Mouse (Mus musculus) cerebellum, adult 18-20 months (tissue): Measurements from ENCODE around the gene Smg9.

Source experiments
- DNase-seq, 2 experiments: peaks; one replicate each; pipeline ENCODE4 v3.0.0; 2021

The Smg9 gene

DNA sequence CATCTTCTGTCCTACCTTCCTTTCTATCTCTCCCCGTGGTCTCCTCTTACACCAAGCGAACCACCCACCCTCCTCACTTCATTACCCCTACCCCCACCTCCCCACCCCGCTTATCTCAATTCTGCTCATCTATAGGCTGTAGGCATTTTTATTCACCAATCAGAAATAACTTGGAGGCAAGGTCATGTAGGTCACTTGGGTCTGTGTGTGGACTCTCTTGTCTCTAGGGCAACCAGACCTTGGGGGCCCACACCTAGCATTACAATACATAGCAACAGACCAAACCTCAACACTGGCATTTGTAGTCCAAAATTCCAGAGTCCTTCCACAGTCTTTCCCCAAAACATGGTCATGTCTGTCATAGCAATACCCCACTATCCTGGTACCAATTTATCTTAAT is 11.4 kb downstream of the Smg9 start:
- DNase-seq = no peak

DNA sequence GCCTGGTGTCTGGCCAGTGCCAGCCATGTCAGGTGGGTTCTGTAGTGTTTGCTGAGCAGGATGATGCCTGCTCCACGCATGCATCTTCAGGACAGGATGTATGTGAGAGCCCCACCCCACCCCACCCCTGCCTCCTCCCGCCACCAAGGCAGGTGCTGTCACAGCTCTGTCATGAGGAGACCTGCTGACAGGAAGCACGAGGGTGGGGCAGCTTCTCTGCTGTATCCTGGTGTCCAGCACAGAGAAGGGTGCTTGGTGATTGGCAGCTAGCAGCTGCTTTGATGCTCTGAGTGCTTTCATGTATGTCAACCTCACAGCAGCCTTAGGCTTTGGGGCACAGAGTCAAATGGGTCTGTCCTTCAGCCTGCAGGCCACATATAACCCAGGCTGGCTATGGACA is 14.2 kb downstream of the Smg9 start:
- no peak for DNase-seq

DNA sequence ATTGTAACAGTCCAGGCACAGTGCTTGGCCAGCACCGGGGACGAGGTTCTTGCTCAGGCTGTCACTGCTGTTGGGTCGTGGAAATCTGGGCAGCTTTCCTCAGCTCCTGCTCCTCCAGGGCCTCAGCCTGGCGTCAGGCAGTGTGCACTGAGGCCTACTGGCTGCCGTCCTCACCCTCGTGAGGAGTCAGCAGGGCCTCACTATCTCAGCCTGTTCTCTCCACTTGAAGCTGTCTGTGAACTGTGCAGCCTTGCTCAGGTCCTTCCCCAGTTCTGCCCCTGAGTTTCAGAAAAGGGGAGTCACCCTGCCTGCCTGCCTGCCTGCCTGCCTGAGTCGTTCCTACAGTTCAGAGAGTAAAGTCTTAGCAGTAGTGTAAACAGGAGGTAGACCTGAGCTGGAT is 15.8 kb downstream of the Smg9 start:
- no peak for DNase-seq

DNA sequence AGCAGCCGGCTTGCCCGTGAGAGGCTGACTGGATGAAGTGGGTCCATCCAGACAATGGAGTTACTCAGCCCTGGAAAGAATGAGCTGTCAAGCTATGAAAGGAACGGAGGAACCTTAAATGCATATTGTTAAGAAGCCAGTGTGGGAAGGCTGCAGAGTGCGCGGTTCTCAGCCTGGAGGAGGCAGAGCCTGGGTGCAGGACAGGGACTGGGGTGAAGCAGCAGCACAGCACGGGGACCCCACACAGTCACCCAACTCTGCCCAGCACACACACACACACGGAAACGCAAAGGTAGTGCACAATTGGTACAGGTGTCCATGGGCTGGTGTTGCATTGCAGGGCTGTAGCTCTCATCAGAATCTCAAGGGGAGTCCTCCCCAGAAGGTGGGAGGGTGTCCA is 20.2 kb downstream of the Smg9 start:
- DNase-seq = no peak

DNA sequence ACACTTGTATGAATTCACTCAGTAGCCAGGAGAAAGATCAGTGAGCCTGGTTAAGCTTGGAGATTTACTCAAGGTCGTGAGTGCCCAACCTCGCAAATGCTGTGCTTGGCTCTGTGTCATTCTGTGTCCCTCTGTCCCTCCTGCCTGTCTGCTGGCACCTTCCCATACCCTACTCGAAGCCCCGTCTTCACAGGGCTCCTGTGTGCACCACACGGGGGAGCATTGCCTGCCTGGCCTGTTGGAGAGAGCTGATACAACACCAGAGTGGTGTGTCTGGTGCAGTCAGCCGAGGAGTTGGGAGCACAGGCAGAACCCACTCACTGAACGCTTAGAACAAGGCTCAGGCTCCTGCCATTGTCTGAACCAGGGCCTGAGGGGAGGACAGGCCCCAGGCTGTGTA is 22.2 kb downstream of the Smg9 start:
- no peak for DNase-seq

DNA sequence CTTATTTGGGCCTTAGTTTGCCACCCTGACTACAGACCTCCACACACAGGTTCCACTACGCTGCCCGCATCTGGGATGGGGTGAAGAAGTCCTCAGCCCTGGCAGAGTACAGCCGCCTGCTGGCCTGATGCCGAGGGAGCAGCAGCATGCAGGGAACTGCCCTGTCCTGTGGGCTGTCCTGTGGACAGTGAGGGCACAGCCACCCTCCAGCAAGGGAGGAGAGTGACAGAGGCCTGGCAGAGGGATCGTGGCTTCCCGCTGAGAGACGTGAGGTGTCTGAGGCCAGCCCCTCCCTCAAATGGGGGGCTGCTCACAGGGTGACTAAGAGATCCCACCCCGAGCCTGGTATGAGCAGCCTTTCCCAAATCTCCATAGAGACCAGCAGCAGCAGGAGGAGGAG is 22.8 kb downstream of the Smg9 start:
- DNase-seq = peak; percentile 51 to 57

DNA sequence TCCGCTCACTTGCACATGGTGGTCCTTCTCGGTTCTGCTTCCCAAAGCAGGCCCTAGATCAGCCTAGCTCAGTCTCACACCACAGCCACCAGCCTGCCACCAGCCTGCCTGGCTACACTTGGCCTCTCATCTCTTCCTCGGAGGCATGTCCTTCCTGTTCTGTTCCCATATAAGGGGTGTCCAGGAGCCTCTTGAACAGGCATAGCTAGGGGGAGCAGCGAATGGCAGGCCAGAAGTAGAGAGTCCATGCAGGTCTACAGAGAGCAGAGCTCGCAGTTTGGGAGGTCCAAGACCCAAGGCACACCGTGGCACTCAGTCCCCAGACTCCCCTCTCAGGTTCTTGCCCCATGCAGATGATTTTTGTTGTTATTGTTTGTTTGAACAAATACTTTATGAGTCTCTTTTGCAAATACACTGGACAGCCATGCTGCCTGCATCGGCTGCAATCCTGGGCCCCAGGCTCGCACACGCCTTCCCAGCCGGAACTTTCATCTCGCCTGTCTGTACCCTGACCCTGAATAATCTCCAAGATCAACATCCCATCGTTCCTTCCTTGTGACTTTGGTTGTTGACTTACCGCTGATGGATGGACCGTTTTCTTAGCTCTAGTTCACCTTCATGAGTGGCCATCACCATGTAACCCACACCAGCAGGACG is 23.8 kb downstream of the Smg9 start:
- DNase-seq = no peak

DNA sequence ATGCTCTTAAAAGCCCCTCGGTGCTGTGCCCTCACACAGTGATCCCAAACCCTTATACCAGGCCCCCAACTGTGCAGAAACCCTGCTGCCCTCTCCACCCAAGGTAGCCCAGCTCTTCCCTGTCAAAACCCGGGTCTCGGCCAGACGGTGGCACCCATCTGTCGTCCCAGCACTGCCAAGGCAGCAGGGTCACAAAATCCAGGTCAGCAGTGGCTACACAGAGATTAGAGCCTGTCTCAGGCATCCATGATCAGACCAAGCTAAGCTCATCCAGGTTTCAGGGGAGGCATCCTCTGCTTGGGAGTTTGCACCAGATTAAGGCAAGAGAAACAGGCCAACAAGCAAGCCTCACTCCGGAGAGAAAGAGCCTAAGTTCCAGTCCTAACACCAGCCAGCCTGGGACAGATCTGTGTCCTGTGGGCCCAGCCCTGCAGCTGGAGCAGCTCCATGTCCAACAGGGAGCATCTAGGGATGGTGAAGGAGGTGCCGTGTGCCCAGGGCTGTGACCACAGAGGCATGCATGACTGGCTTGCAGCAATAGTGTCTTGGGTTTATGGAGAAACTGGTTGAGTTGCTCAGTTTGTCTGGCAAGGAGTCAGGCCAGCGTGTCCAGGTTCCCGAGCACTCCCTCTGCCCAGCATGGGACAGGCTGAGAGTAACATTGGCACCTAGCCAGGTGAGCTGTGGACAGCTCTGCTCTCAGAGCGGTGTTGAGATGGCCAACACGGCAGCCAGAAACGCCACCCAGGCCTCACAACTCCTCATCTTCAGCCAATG is 24.7 kb downstream of the Smg9 start:
- peak; percentile 80 to 85 for DNase-seq

DNA sequence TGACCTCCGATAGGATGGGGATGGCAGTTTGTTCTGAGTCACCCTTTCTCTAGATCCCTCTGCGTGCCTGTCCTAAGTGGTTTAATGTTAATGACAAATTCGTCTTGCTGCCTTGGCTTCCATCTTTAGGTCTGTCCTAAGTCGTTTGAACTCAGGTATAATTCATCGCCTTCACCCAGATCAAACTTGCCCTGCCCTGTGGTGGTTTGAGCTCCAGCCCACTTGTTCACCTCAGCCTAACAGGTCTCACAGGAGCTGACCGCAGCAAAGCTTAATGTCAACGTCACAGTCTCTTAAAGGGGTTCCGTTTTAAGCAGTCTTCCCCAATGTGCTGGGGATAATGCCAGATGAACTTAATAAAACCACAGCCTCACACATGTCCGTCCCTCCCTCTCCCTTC is 26.5 kb downstream of the Smg9 start:
- no peak for DNase-seq

DNA sequence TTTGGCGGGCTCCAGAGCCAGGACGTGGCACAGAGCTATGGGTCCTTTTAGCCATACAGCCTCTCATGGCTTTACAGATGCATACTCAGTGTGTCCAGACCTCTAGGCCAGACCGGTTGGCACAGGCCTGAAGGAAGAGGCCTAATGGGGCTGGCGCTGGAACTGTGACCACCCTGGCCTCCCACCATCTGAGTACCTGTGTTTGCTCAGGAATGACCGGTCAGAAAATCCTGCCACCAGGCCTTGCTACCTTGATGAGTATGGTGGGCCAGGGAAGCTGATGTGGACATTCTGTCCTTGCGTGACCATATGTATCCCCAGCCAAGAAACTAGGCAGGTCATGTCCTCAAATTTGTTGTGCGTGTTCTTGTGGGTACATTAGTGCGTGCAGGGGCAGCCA is 27.7 kb downstream of the Smg9 start:
- no peak for DNase-seq

DNA sequence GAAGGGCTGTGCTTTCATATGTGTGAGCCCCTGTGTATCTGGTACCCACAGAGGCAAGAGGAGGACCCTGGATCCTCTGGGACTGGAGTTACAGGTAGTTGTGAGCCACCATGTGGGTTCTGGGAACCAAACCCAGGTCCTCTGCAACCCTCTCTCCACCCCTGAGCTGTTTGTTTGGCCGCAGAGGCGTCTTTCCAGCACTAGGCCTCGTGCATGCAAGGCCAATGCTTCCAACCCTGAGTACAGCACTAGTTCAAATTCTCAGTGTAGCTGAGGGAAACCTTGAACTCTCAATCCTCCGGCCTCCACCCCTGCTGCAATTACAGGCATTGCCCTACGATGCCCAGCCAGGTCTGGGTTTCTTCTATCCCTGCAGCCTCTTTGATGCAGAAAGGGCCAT is 29.3 kb downstream of the Smg9 start:
- no peak for DNase-seq

DNA sequence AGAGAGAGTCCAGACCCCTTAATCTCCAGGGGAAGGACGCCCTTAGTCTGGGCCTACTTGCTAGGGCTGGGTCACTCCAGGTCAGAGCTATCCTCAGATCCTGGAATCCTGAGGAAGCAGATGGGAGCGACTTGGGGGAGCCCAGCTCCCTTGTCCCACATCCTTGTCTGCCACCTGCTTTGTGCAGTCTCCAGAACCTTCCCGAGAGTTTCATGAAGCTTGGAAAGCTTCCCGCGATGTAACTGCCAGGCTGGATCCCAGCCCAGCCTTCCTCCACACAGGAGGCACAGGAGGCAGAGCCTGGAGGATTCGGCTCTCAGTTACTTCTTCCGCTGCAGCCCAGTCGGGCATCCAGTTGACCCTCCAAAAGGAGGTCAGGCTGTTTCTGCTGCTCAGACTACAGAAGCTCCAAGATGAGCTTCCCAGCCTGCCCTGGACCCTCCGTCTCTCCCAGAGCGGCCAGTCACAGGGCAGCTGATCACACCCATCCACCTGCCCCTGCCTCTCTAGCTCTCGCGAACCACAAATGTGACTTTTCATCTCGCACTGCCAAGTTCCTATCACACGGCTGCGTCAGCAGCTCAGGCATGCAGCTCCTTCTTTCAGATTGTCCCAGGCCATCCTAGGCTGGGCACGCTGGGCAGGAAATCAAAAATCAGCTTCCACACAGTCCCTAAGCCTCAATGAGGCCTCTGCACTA is 30.1 kb downstream of the Smg9 start:
- peak; percentile 95 to 96 for DNase-seq

DNA sequence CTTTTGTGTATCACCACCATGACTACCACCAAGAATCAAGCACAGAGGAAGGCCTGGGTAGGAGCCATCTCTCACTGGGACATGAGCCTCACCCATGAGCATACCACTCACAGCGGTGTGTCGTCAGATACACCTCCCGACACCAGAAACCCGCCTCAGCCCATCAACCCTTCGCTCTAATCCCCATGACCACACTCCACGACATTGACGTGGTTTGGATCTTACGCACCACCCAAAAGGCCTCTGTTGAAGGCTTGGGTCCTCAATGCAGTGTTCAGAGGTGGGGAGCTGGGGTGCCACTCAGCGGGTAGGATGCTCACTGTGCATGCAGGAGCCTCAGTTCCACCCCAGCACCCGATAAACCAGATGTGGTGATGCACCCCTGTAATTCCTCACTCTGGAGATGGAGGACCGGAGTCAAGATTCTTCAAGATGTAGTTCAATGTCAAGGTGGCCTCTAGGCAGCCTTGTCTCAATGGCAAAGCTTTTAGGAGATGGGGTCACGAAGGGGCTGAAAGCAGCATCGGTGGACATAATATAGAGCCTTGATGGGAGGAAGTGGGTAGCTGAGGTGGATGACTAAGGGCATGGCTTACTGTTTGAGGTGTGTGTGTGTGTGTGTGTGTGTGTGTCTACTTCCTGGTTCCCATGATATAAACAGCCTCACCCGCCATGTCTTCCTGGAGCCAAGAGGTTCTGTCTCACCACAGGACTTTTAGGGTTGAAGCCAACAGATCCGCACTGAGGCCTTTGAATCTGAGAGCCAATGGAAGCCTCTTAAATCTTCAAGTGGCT is 31.3 kb downstream of the Smg9 start:
- DNase-seq = no peak

DNA sequence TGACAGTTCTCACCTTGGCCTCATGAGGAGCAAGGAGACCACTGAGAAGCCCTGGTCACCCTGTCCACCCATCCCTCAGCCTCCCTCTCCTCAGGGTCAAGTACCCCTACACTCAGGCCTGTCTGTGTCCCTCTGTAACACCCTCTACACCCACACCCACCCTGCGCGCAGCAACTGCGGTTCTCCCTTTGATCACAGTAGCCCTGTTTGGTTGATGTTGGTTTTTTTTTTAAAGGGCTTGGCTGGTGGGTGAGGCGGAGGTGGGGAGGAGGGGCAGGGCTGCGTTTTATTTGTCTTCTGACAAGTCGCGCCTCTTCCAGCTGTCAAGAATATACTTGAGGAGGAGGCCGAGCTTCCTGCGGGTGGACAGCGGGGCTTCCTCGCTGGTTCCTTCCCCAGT is 32.3 kb downstream of the Smg9 start:
- DNase-seq = no peak

DNA sequence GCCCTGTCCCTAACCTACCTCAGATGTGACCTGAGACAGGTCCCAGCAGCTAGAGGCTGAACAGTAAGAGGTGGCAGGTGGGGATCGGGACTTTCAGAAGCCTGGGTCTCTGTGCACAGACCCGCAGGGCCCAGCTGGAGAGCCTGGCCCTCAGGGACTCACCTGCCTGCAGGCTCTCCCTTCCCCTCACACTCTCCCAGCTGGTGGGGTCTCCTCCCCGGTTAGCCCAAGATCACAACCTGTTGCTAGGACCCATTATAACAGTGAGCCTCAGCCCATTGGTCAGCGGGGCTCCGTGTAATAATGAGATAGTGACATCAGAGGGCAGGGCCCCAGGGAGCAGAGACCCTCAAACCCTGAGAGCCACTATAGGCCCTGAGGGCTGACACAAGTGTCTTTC is 35.9 kb downstream of the Smg9 start:
- no peak for DNase-seq

DNA sequence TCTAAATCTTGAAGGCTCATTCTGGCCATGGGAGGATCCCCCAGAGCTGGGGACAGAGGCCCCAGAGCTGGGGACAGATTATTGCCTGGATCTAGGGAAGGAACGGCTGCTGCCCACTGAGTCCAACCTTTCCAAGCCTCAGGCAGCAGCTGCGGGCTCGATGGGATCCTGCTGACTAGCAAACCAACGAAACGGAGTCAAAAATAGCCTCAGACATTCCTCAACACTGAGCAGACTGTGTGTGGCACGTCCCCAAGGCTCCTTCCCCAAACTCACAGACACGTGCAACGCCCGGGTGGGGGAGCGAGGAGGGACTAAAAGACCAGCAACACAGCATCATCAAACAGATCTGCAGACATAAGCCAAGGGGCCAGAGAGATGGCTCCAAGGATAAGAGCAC is 38.6 kb downstream of the Smg9 start:
- DNase-seq = peak; percentile 41 to 42

DNA sequence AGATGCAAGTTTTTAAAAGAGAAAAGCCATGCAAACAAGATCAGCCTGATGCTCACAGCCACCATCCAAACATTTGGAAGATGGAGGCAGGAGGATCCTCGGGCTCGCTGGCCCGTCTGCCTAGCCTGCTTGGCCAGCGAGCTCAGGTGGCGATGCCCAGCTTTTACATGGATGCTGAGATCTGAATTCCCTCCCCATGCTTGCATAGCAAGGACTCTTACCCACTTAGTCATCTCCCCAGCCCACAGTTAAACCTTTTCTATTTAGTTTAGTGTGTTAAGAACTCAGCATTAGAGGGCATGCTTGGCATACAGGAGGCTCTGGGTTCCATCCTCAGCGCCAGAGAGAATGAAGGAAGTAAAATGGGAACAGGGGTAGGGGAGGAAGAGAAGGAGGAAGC is 39.8 kb downstream of the Smg9 start:
- no peak for DNase-seq

DNA sequence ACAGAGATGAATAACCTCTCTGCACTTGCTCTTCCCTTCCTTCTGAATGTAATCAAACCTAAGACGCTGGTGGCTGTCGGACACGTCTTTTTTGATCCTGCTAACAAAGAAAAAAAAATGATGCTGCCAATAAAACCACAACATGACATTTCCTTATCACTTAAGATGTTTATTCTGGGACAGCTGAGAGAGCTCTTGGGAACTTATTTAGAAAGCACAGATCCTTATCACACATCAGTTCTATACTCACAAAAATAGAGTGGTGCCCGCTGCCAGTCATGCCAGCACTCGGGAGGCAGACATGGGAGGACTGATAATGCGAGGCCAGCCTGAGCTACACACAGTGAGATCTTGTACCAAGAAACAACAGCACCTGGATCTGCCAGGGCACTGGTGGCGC is 40.5 kb downstream of the Smg9 start:
- no peak for DNase-seq

DNA sequence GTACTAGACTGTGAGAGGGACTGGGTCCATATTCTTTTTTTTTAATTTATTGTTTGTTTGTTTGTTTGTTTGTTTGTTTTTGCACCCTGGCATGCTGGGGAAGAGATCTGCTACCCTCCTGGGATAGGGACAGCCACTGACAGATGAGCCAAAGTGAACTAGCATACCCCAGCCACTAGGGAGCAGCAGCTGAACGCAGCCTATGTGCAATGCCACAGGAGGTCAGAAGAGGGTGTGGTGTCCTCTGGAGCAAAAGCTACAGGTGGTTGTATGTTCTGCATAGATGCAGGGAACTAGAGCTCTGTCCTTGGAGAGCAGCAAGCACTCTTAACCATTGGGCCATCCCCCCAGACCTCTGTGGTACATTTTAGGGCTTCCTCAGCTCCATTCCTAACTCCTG is 42.4 kb downstream of the Smg9 start:
- peak; percentile 56 to 63 for DNase-seq

DNA sequence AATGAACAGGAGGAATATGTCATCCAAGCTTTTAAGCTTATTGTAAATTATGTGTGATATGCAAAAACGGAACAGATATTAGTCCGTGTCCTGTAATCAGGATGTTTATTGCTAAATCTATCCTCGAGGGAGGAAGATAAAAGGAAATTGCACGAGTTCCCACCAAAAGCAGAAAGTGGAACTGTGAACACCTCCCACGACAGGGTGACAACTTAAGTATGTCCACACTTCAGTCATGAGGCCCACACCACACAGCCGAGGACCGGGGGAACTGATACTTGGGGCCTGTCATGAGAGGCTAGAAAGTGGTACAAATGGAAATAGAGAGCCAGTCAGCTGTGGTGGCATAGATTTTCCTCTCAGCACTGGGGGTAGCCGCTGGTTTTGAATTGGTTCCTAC is 42.9 kb downstream of the Smg9 start:
- DNase-seq = no peak

DNA sequence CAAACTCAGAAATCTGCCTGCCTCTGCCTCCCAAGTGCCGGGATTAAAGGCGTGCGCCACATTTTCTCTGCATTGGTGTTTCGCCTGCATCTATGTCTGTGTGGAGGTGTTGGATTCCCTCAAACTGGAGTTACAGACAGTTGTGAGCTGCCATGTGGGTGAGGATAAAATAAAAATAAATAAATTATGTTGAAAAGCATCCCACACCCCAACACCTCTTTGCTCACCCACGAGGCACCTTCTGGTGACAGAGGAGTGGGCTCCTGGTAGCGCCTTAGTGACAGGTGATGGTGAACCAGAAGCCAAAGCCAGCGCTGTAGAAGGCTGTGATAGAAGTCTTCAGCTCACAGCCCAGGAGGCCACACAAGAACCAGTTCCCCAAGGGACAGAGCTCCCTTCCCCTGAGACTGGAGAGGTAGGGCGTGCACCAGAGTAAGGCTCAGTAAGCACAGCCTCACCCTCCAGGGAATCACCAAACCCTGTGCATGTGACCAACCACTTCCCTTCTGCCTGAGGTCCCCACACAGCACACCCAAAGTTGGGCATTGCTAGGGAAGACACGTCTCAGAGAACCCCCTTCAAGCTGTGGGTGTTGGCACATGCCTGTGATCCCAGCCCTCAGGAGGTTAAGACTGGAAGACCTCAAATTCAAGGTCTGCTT is 46.0 kb downstream of the Smg9 start:
- DNase-seq = no peak

DNA sequence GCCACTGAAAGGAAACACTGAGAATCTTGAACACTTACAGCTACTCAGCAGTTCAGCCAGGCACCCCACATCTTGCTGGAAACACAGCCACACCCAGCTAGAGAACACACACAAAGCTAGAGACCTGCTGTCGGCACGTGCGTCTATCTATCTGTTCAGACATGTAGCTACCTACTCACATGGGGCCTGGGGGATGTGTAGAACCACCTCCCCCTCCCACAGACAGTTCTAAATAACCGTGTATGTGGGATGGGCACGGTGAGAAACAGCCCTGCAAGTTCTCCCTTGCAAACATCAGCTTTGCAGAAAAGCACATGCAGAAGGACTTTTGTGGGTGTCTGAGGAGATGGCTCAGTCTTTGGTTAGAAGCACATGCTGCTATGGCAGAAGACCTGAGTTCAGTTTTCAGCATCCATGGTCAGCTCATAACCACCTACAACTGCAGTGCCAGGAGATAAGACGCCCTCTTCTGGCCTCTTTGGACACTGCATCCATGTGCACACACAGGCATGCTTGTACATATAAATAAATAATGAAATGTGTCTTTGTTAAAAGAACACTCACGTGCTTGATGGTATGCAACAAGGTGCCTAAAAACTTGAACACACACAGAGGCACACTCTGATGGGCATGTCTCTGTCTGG is 47.4 kb downstream of the Smg9 start:
- DNase-seq = no peak
